Comparison of ENCODE assay signal across 23 mouse cellular contexts in genomic region chr4:41170970-41171369, GRCm38 (mm10).
"Had no signal": no experiment of that assay in that cellular context is flagged by ENCODE, and none has a peak within 500 bp of the region (broad histone marks: within the 10 kb centered on the region; RNA-seq: fewer than 3 reads in every experiment).

No protein-coding gene starts in this region.

- H3K27me3 ChIP-seq: kidney, embryonic 15.5 days; limb, embryonic 12.5 days; limb, embryonic 15.5 days; liver, embryonic 12.5 days; liver, embryonic 15.5 days; megakaryocyte, embryonic 14.5 days; midbrain, embryonic 13.5 days had no signal

- H3K4me3 ChIP-seq: kidney, embryonic 15.5 days; limb, embryonic 12.5 days; limb, embryonic 15.5 days; liver, embryonic 12.5 days; liver, embryonic 15.5 days; megakaryocyte, embryonic 14.5 days; midbrain, embryonic 10.5 days; midbrain, embryonic 13.5 days had no signal

- H3K4me2 ChIP-seq: kidney, embryonic 15.5 days; limb, embryonic 12.5 days; limb, embryonic 15.5 days; liver, embryonic 12.5 days; liver, embryonic 15.5 days; midbrain, embryonic 13.5 days had no signal

- H3K4me1 ChIP-seq: kidney, embryonic 15.5 days; limb, embryonic 12.5 days; limb, embryonic 15.5 days; midbrain, embryonic 10.5 days; midbrain, embryonic 13.5 days had no signal

- H3K9me3 ChIP-seq: kidney, embryonic 15.5 days; limb, embryonic 12.5 days; limb, embryonic 15.5 days; liver, embryonic 12.5 days; liver, embryonic 15.5 days; megakaryocyte, embryonic 14.5 days; midbrain, embryonic 10.5 days; midbrain, embryonic 13.5 days had no signal

- ATAC-seq: inflammation-experienced regulatory T-cells, adult 6 months; liver, embryonic 12.5 days; midbrain, embryonic 13.5 days; midbrain, embryonic 16.5 days had no signal

- DNase-seq: kidney, adult 11 months; kidney, adult 8-10 months; kidney, postnatal 10 days; kidney, postnatal 36 days; layer of hippocampus, adult 9-11 months; left cerebral cortex, postnatal 4 days; lung, adult 2 months; lung, postnatal 36 days; right cerebral cortex, postnatal 14 days; right cerebral cortex, postnatal 4 days; thymus, adult 2 months; thymus, postnatal 25 days had no signal

- H3K27ac ChIP-seq: kidney, embryonic 15.5 days; limb, embryonic 12.5 days; limb, embryonic 15.5 days; liver, embryonic 12.5 days; liver, embryonic 15.5 days; midbrain, embryonic 10.5 days; midbrain, embryonic 13.5 days; stomach, postnatal 0 days had no signal

- H3K9ac ChIP-seq: kidney, embryonic 15.5 days; limb, embryonic 12.5 days; limb, embryonic 15.5 days; liver, embryonic 12.5 days; liver, embryonic 15.5 days; midbrain, embryonic 13.5 days had no signal
